Mouse (Mus musculus) ES-E14 (cell line): ENCODE results near the gene Esx1.

Source experiments
- CHD2 ChIP-seq: IDR thresholded peaks from 2 replicates; pipeline ENCODE4 v1.6.1; 2014; ENCODE audit warnings: mild to moderate bottlenecking, low read depth, low read length, inconsistent platforms
- HCFC1 ChIP-seq: IDR thresholded peaks from 2 replicates; pipeline ENCODE4 v1.6.1; 2012; ENCODE audit warnings: low read length, inconsistent platforms, borderline replicate concordance; ENCODE audit not compliant: insufficient read depth
- MAFK ChIP-seq: IDR thresholded peaks from 2 replicates; pipeline ENCODE4 v1.6.1; 2014; ENCODE audit warnings: mild to moderate bottlenecking, low read depth, low read length, inconsistent platforms; ENCODE audit not compliant: insufficient read depth
- ZC3H11A ChIP-seq: IDR thresholded peaks from 2 replicates; pipeline ENCODE4 v1.6.1; 2012; ENCODE audit warnings: low read depth, mild to moderate bottlenecking, inconsistent platforms, low read length, borderline replicate concordance
- ZNF384 ChIP-seq: IDR thresholded peaks from 2 replicates; pipeline ENCODE4 v1.6.1; 2012; ENCODE audit warnings: low read depth, low read length, inconsistent platforms

- no peak for TF ChIP-seq CHD2
- TF ChIP-seq ZC3H11A, result no peak
- no peak for TF ChIP-seq HCFC1
- TF ChIP-seq ZNF384, result no peak
- no peak for TF ChIP-seq MAFK
Observed at GRCm38 (mm10) chrX:137127542-137127941, 5.7 kb upstream of the Esx1 start.
